Mouse (Mus musculus): ENCODE measurements at regions not wholly inside any gene's neighbourhood (a gene's known extent, or its start where the extent isn't known, plus 50 kb on each side); places are given as distances from the start of the nearest gene placed in this dataset.

DNA sequence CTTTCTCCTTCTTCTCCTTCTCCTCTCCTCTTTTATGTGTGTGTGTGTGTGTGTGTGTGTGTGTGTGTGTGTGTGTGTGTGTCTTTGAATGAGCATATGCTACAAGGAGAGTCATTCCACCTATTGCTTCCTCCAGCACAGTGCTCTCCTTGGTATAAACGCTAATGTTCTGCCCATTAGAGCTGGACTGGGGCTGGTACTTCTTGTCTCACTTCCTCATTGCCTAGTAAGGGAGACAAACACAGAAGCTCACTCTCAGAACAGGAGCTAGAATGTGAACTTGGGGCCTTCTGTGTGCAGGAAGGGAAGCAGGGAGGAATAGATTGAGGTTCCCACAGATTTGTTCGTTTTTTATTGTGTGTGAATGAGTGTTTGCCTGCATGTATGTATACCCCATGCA lies 54.9 kb upstream of the Shb start:
- no peak for DNase-seq (ENCODE audit: low spot score in 2 of 2)

DNA sequence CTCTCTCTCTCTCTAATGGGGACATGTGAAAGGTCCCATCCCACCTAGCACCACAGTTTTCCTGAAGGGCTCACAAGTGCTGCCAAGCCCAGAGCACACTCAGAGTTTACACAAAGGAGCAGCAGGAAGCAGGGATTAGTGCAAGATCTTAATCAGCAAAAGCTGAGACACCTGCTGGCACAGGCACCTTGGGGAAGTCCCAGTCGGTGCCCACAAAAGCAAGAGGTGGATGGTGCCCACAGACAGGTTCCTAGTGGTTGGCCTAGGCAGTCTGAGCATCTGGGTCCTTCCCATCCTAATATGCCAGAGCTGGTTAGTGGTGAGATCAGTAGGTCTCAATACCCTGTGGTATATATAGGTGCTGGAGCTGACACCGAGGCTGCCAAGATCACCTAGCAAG lies 54.0 kb upstream of the Shb start:
- DNase-seq (ENCODE audit: low spot score in 2 of 2): no peak

DNA sequence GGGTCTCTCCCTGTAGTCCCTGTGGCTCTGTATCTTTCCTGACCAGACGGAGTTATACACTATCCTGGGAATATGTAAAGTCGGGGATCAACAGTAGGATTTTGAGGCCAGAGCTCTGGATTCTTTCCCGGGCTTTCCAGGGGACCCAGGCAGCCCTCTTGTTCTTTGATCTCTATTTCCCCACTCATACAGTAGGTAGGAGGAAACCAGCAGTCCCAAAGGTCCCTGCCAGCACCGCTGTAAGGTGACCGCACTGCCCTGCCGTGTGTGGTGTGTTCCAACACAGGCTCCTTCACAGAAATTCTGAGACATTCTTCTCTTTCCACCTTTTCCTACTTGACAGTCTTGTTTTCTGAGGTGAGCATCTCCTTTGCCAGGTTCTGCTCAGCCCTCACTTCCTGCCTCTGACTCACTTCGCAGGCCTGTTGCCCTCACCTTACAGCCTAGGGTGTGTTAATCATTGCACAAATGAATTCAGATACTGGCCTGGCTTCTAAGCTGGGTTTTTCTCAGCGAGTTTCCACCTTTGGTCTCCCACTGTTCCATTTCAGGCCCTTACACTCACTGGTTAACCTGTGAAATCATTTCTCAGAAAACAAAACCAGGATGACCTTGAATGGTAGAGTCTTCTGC lies 53.0 kb upstream of the Shb start:
- DNase-seq (ENCODE audit: low spot score in 2 of 2): no peak

DNA sequence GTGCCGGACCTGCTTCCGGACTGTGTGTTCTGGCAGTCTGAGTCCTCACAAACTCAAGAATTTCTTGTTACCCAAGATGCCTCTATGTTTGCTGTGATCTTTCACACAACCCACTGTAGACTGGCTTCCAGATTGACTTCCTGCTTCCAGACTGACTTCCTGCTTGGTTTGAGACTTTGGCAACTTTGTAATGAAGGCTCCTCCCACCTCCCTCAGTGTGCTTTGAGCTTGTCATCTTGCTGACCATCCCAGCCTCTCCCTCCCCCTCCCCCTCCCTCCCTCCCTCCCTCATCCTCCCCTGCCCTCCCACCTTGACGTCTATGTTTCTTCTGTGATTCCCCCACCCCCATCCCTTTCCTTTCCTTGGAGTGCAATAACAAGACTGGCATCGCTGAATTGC lies 51.7 kb upstream of the Shb start:
- DNase-seq (ENCODE audit: low spot score in 2 of 2): no peak

DNA sequence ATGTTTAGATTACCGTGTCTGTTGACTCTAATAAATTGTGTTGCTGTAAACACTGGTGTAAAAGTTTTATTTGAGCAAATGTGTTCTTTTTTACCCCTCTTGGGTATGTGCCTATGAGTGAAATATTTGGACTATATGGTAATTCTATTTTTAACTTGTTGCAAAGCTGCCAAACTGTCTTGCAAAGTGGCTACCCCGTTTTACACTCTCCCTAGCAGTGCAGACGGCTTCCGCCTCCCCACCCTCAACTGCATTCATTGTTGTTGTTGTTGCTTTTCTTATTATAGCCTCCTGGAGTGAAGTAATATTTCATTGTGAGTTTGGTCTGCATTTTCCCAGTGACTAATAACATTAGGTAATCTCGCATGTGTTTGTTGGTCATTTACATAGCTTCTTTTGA lies 50.2 kb upstream of the Shb start:
- no peak for DNase-seq (ENCODE audit: low spot score in 2 of 2)
